Mouse (Mus musculus) layer of hippocampus, postnatal 14 days (tissue): ENCODE measurements at regions not wholly inside any gene's neighbourhood (a gene's known extent, or its start where the extent isn't known, plus 50 kb on each side); places are given as distances from the start of the nearest gene placed in this dataset.

Experiments used
- DNase-seq, 2 experiments: peaks; one replicate each; pipeline ENCODE4 v3.0.0; 2021 to 2022; ENCODE audit warnings: low spot score in 2 of 2, mixed read lengths in 1 of 2

- DNase-seq, result peak; percentile 24 to 29
These were observed 82.1 kb downstream of the Snx18 start for GRCm38 (mm10) chr13:113536306-113536705.

- no peak for DNase-seq
These were observed 83.5 kb downstream of the Snx18 start for GRCm38 (mm10) chr13:113534664-113535455.

GRCm38 (mm10) chr13:113533884-113534445 lies 84.4 kb downstream of the Snx18 start:
- no peak for DNase-seq

GRCm38 (mm10) chr13:113526997-113527396 lies 91.4 kb downstream of the Snx18 start:
- no peak for DNase-seq

- no peak for DNase-seq
These were observed 94.9 kb downstream of the Snx18 start for GRCm38 (mm10) chr13:113523503-113523902.

GRCm38 (mm10) chr13:113518144-113518543 lies 100.2 kb downstream of the Snx18 start:
- DNase-seq, result no peak

GRCm38 (mm10) chr13:113516102-113516501 lies 102.3 kb downstream of the Snx18 start:
- DNase-seq, result no peak

GRCm38 (mm10) chr13:113515162-113515600 lies 103.2 kb downstream of the Snx18 start:
- peak in 1 of 2 experiments; percentile 44 for DNase-seq

GRCm38 (mm10) chr13:113509403-113510185 lies 108.8 kb downstream of the Snx18 start:
- peak; percentile 52 to 60 for DNase-seq

GRCm38 (mm10) chr13:113508124-113508728 lies 110.1 kb downstream of the Snx18 start:
- no peak for DNase-seq

GRCm38 (mm10) chr13:113502528-113502927 lies 115.8 kb downstream of the Snx18 start:
- no peak for DNase-seq

GRCm38 (mm10) chr13:113502059-113502458 lies 116.3 kb downstream of the Snx18 start:
- DNase-seq, result no peak

- DNase-seq, result no peak
These were observed 117.9 kb downstream of the Snx18 start for GRCm38 (mm10) chr13:113500373-113500990.

GRCm38 (mm10) chr13:113499079-113499710 lies 119.2 kb downstream of the Snx18 start:
- no peak for DNase-seq

GRCm38 (mm10) chr13:113495595-113496285 lies 122.6 kb downstream of the Snx18 start:
- no peak for DNase-seq

GRCm38 (mm10) chr13:113495136-113495535 lies 123.2 kb downstream of the Snx18 start:
- DNase-seq, result no peak

GRCm38 (mm10) chr13:113494688-113495087 lies 123.7 kb downstream of the Snx18 start:
- DNase-seq, result no peak

- DNase-seq, result no peak
These were observed 128.2 kb downstream of the Snx18 start for GRCm38 (mm10) chr13:113489951-113490822.
